Mouse (Mus musculus): ENCODE results near the gene Glod4. TPM values are rescaled to one million over a fixed set of nuclear protein-coding genes. Genes with fewer than 3 reads are reported as not detected.

The Glod4 gene
- polyA plus RNA-seq, 1 experiment from 2014 or later: 92.9 TPM

DNA sequence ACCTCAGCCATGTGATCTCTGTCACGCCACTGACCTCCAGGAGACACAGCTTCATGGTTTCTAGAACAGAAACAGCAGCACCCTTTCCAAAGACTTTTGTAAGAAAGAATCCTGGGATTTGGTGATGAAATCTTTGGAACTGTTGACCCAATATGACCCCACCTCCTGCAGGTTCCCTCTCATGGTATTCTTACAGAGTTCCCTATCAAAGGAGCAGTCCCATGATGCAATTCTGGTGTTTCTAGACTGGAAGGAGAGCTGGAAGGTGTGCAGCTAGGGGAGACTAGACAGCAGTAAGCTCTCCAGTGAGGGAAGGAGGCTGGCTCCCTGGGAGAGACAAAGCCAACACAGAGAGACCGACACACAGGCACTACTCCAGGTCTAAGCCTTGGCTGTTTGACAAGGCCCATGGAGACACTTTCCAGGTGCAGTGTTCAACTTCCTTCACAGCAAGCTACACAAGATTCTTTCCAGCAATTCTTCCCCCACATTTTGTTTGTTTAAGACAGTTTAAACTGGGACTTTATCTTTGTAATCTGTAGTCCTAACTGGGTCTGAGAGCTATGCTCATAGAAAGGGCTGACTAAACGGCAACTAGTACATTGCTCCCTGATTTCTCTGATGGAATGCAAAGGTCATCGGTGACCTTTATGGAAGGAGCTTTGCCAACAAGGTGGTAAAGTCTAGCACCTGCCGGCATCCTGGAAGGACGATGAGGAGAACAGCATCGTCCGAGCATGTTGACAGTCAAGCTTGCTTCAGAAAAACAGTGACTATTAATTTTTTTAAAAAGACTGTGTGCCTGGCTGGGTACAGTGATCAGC, 97.1 kb downstream of the Glod4 start:
- Histone ChIP-seq H3K4me3 (ENCODE audit: low read depth, low read length) (no peak overlapping the region), H3K36me3 (ENCODE audit: control insufficient read depth, insufficient read depth, low read length) (0 out of 2 replicates have a peak, but pooled peaks cover 2% of the 10 kb centered on the region), H3K4me1 (replicated peaks; ENCODE audit: control insufficient read depth, insufficient read depth) (peaks cover 11% of the 10 kb centered on the region), H3K4me2 (replicated peaks; ENCODE audit: low read depth) (no peak overlapping the region), H3K27ac (replicated peaks) (peak overlapping the region; percentile 61), H3K9me3 (ENCODE audit: control insufficient read depth, low read length) (no peaks in the 10 kb centered on the region), H3K27me3 (ENCODE audit: control insufficient read depth, insufficient read depth, low read length) (no peaks in the 10 kb centered on the region), H3K9ac (ENCODE audit: low read length) (no peak overlapping the region)
- ATAC-seq (ENCODE audit: low FRiP score, low TSS enrichment): no peak
- TF ChIP-seq EP300 (optimal IDR thresholded peaks at IDR 0.05) (no peak), CTCF (IDR thresholded peaks at IDR 0.05; ENCODE audit: low read depth) (no peak)
- peak; percentile 33 for DNase-seq (ENCODE audit: low spot score)
- WGBS: 56% methylated on average over 8 of the region's 8 CpGs

DNA sequence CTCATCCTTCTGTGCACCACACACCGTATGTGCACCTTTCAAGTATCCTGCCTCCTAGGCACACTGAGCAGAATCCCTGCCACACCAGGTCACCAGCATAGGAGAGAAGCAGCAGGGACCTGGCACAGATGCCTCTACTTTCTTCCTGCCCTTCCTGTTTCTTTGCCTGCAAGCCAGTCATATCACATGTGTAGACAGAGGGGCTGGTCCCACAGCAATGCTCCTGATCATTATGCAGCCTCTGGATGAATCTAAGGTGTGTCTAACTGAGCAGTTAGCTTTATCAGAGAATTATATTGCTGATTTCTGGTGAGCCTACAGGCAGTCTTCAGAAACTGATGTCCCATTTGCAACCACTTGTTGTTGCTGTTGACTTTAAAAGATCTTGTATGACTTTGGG, 98.4 kb downstream of the Glod4 start:
- no peak overlapping the region for H3K27ac ChIP-seq (replicated peaks)
- H3K4me3 ChIP-seq (ENCODE audit: low read depth, low read length): no peak overlapping the region
- H3K36me3 ChIP-seq (ENCODE audit: control insufficient read depth, insufficient read depth, low read length): 0 out of 2 replicates have a peak, but pooled peaks cover 2% of the 10 kb centered on the region
- no peaks in the 10 kb centered on the region for H3K27me3 ChIP-seq (ENCODE audit: control insufficient read depth, insufficient read depth, low read length)
- no peak overlapping the region for H3K4me2 ChIP-seq (replicated peaks; ENCODE audit: low read depth)
- H3K9me3 ChIP-seq (ENCODE audit: control insufficient read depth, low read length): no peaks in the 10 kb centered on the region
- WGBS: 100% methylated on average over 1 of the region's 1 CpGs
- no peak for TF ChIP-seq CTCF (IDR thresholded peaks at IDR 0.05; ENCODE audit: low read depth)
- no peak for TF ChIP-seq EP300 (optimal IDR thresholded peaks at IDR 0.05)
- ATAC-seq (ENCODE audit: low FRiP score, low TSS enrichment) (no peak), DNase-seq (ENCODE audit: low spot score) (no peak)
- peaks cover 11% of the 10 kb centered on the region for H3K4me1 ChIP-seq (replicated peaks; ENCODE audit: control insufficient read depth, insufficient read depth)
- H3K9ac ChIP-seq (ENCODE audit: low read length): no peak overlapping the region

DNA sequence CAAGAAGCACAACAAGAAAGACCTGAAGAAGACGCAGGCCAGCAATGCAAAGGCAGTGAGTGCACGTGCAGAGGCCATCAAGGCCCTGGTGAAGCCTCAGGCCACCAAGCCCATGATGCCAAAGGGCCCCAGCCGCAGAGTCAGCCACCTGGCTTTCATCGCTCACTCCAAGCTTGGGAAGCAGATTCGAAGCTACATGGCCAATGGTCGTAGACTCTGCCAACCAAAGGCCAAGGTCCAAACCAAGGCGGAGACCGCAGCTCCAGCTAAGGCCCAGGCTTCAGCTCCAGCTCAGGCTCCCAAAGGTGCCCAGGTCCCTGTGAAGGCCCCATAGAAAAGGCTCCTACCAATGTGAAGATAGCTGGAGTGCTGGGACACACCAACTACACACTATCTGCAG, 99.1 kb downstream of the Glod4 start:
- DNase-seq (ENCODE audit: low spot score) (no peak), ATAC-seq (ENCODE audit: low FRiP score, low TSS enrichment) (no peak)
- H3K4me1 ChIP-seq (replicated peaks; ENCODE audit: control insufficient read depth, insufficient read depth): peaks cover 10% of the 10 kb centered on the region
- no peaks in the 10 kb centered on the region for H3K27me3 ChIP-seq (ENCODE audit: control insufficient read depth, insufficient read depth, low read length)
- 92% methylated on average over 8 of the region's 8 CpGs for WGBS
- no peak overlapping the region for H3K9ac ChIP-seq (ENCODE audit: low read length)
- H3K4me3 ChIP-seq (ENCODE audit: low read depth, low read length): no peak overlapping the region
- H3K9me3 ChIP-seq (ENCODE audit: control insufficient read depth, low read length): no peaks in the 10 kb centered on the region
- 0 out of 2 replicates have a peak, but pooled peaks cover 2% of the 10 kb centered on the region for H3K36me3 ChIP-seq (ENCODE audit: control insufficient read depth, insufficient read depth, low read length)
- no peak overlapping the region for H3K27ac ChIP-seq (replicated peaks)
- H3K4me2 ChIP-seq (replicated peaks; ENCODE audit: low read depth): no peak overlapping the region
- TF ChIP-seq EP300 (optimal IDR thresholded peaks at IDR 0.05) (no peak), CTCF (IDR thresholded peaks at IDR 0.05; ENCODE audit: low read depth) (no peak)

DNA sequence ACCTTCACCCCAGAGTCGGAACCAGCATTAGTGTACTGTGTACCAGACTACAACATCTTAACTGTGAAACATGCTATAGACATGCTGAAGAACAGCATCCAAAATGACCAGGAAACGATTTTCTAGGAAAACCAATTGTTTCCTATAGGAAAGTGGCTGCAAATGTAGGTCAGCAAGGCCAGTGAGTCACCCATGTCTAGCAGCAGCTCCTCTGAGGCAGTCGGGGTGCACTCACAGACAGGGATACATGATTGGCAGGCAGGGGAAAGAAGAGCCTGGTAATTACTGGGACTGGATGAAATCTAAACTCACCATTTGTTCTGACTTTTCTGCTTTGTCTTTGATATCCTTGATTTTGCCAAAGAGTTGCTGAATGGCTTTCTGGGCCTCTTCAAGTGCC, 105.5 kb downstream of the Glod4 start:
- TF ChIP-seq CTCF (IDR thresholded peaks at IDR 0.05; ENCODE audit: low read depth) (no peak), EP300 (optimal IDR thresholded peaks at IDR 0.05) (no peak)
- Histone ChIP-seq H3K9me3 (ENCODE audit: control insufficient read depth, low read length) (no peaks in the 10 kb centered on the region), H3K27me3 (ENCODE audit: control insufficient read depth, insufficient read depth, low read length) (no peaks in the 10 kb centered on the region), H3K9ac (ENCODE audit: low read length) (no peak overlapping the region), H3K4me3 (ENCODE audit: low read depth, low read length) (no peak overlapping the region), H3K36me3 (ENCODE audit: control insufficient read depth, insufficient read depth, low read length) (peaks cover 13% of the 10 kb centered on the region), H3K27ac (replicated peaks) (no peak overlapping the region), H3K4me1 (replicated peaks; ENCODE audit: control insufficient read depth, insufficient read depth) (no peaks in the 10 kb centered on the region), H3K4me2 (replicated peaks; ENCODE audit: low read depth) (no peak overlapping the region)
- WGBS: 77% methylated on average over 3 of the region's 3 CpGs
- no peak for ATAC-seq (ENCODE audit: low FRiP score, low TSS enrichment)
- no peak for DNase-seq (ENCODE audit: low spot score)

DNA sequence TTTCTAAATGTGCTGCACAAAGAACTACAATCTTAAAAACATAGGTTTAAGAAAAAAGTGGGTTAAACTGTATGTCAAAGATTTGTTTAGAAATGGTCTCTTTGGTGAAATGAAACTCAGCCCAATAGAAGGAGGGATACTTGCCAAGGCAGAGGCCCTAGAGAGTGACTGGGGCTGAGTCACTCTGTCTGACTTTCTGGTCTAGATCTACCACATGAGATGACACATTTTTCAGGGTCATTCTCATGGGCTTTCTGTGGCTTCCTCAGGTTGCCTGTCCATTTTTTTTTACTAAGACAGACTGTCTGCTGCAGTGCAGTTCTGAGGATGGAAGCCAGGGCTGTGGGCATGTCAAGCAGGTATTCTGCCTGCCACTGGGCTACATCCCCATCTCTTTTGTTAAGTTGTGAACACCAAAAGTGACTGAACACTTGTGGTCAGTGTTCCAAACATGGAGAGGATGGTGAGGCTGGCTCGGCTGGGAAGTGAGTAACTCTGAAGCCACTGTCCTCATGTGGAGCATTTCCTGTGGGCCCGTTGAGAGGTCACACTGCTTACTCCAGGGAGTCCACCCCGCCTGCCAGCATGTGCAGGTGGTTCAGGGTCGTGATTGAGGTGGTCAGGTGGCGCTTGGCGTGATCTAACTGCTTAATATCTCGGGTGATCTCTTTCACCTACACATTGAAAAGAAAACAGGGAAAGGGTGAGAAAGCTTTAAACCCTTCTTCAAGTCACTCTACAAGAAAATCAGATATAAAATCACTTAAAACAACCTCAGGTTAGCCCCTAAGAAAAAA, 107.7 kb downstream of the Glod4 start:
- no peak overlapping the region for H3K27ac ChIP-seq (replicated peaks)
- WGBS: 80% methylated on average over 7 of the region's 7 CpGs
- no peak for TF ChIP-seq EP300 (optimal IDR thresholded peaks at IDR 0.05)
- no peak for TF ChIP-seq CTCF (IDR thresholded peaks at IDR 0.05; ENCODE audit: low read depth)
- no peak overlapping the region for H3K4me3 ChIP-seq (ENCODE audit: low read depth, low read length)
- no peaks in the 10 kb centered on the region for H3K27me3 ChIP-seq (ENCODE audit: control insufficient read depth, insufficient read depth, low read length)
- no peak for DNase-seq (ENCODE audit: low spot score)
- ATAC-seq (ENCODE audit: low FRiP score, low TSS enrichment): no peak
- peaks cover 11% of the 10 kb centered on the region for H3K36me3 ChIP-seq (ENCODE audit: control insufficient read depth, insufficient read depth, low read length)
- H3K9ac ChIP-seq (ENCODE audit: low read length): no peak overlapping the region
- no peaks in the 10 kb centered on the region for H3K9me3 ChIP-seq (ENCODE audit: control insufficient read depth, low read length)
- H3K4me2 ChIP-seq (replicated peaks; ENCODE audit: low read depth): no peak overlapping the region
- H3K4me1 ChIP-seq (replicated peaks; ENCODE audit: control insufficient read depth, insufficient read depth): no peaks in the 10 kb centered on the region

DNA sequence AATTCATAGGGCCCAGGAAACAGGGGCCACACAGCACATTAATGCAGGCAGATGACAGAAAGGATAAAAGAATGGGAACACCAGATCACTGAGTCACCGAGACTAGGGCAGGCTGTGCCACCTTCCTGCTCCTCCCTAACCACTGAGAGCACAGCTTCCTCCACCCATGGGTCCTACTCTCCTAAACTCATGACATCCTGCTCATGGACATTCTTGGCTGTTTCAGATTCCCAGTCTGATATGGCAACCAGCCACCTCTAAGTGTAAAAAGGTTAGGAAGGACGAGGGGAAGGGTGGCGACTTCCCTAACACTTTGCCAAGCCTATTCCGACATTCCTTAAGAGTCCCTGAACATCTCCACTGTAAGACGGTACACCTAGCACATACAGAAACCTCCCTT, 112.7 kb downstream of the Glod4 start:
- no peaks in the 10 kb centered on the region for H3K27me3 ChIP-seq (ENCODE audit: control insufficient read depth, insufficient read depth, low read length)
- no peak overlapping the region for H3K27ac ChIP-seq (replicated peaks)
- 57% methylated on average over 5 of the region's 5 CpGs for WGBS
- TF ChIP-seq EP300 (optimal IDR thresholded peaks at IDR 0.05) (no peak), CTCF (IDR thresholded peaks at IDR 0.05; ENCODE audit: low read depth) (no peak)
- H3K9ac ChIP-seq (ENCODE audit: low read length): no peak overlapping the region
- H3K36me3 ChIP-seq (ENCODE audit: control insufficient read depth, insufficient read depth, low read length): peaks cover 11% of the 10 kb centered on the region
- no peak overlapping the region for H3K4me2 ChIP-seq (replicated peaks; ENCODE audit: low read depth)
- no peak overlapping the region for H3K4me3 ChIP-seq (ENCODE audit: low read depth, low read length)
- no peaks in the 10 kb centered on the region for H3K4me1 ChIP-seq (replicated peaks; ENCODE audit: control insufficient read depth, insufficient read depth)
- H3K9me3 ChIP-seq (ENCODE audit: control insufficient read depth, low read length): no peaks in the 10 kb centered on the region
- ATAC-seq (ENCODE audit: low FRiP score, low TSS enrichment) (no peak), DNase-seq (ENCODE audit: low spot score) (no peak)
